14 mouse cellular contexts compared by ENCODE assay signal in the genomic region with DNA sequence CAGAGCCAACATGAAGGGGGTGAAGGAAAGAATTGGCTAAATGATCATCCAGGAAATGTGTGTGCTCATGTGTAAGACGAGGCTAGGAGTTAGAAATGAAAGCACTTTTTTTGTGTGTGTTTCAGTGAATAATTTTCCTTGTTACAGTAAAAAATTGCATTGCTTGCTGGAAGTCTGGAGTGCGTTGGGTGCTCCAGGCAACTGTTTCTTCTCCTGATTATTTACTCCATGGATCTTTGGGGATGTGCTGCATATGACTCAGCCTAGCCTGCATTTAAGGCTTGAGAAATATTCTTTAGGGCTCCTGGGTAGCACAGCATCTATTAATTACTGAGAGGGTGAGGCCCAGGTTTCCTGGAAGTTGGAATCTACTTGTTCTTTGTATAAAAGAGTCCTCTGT.
"Had no signal": no experiment of that assay in that cellular context is flagged by ENCODE, and none has a peak within 500 bp of the region (broad histone marks: within the 10 kb centered on the region; RNA-seq: fewer than 3 reads in every experiment).

No protein-coding gene starts in this region.

- H3K27me3 ChIP-seq: liver, embryonic 13.5 days had no signal

- H3K9ac ChIP-seq: liver, embryonic 13.5 days had no signal

- H3K4me3 ChIP-seq: layer of hippocampus, adult 2 months; liver, embryonic 13.5 days had no signal

- DNase-seq: kidney, postnatal 14 days; kidney, postnatal 4 days; layer of hippocampus, adult 9-11 months; left cerebral cortex, postnatal 4 days; liver, embryonic 13.5 days; lung, adult 2 months; lung, postnatal 14 days; lung, postnatal 4 days; midbrain, embryonic 14.5 days; thymus, adult 2 months; thymus, postnatal 14 days; thymus, postnatal 4 days had no signal

- H3K36me3 ChIP-seq: liver, embryonic 13.5 days had no signal

- H3K27ac ChIP-seq: layer of hippocampus, adult 2 months; liver, embryonic 13.5 days; stomach, postnatal 0 days had no signal

- H3K4me1 ChIP-seq: liver, embryonic 13.5 days had no signal
